ENCODE assay signal across 17 mouse cellular contexts in genomic region chr15:83440726-83441125, GRCm38 (mm10). TPM values are rescaled to one million over a fixed set of nuclear protein-coding genes. Genes with fewer than 3 reads are reported as not detected.
DNase-seq lines count a peak whose midpoint lies in the region; ATAC-seq and TF ChIP-seq lines count a peak whose summit lies in the region.
"Had no signal": no experiment of that assay in that cellular context is flagged by ENCODE, and none has a peak within 500 bp of the region (broad histone marks: within the 10 kb centered on the region; RNA-seq: fewer than 3 reads in every experiment).

No protein-coding gene starts in this region.

- WGBS in heart, embryonic 10.5 days = 38% methylated on average over 5 of the region's 5 CpGs
- 28% methylated on average over 5 of the region's 5 CpGs for WGBS in kidney, adult 2 months
- WGBS in midbrain, embryonic 11.5 days = 78% methylated on average over 5 of the region's 5 CpGs
- WGBS in midbrain, embryonic 15.5 days = 81% methylated on average over 5 of the region's 5 CpGs
- 54% methylated on average over 5 of the region's 5 CpGs for WGBS in olfactory bulb, adult 2 months
- WGBS in intestine, embryonic 16.5 days = 49% methylated on average over 5 of the region's 5 CpGs

- H3K27ac ChIP-seq in heart, embryonic 10.5 days = peak overlapping the region; percentile 32; the same call in 1 of the 2 replicates
- H3K27ac ChIP-seq in kidney, adult 2 months (ENCODE audit: insufficient read depth, low read depth, low read length) = peak overlapping the region; percentile 36
- no peak overlapping the region for H3K27ac ChIP-seq in midbrain, embryonic 11.5 days (ENCODE audit: low read depth, low read length)
- H3K27ac ChIP-seq in midbrain, embryonic 15.5 days = no peak overlapping the region
- peak overlapping the region; percentile 8; the same call in 1 of the 2 replicates for H3K27ac ChIP-seq in olfactory bulb, adult 2 months (ENCODE audit: insufficient read depth, low read depth, low read length)
- no peak overlapping the region for H3K27ac ChIP-seq in intestine, embryonic 16.5 days (ENCODE audit: low read length)
- H3K27ac ChIP-seq: embryonic facial prominence, embryonic 13.5 days; forebrain, embryonic 12.5 days; left cerebral cortex, adult 2 months; limb, embryonic 12.5 days; neural tube, embryonic 12.5 days had no signal

- H3K4me2 ChIP-seq in midbrain, embryonic 11.5 days = no peak overlapping the region
- H3K4me2 ChIP-seq in midbrain, embryonic 15.5 days = no peak overlapping the region
- H3K4me2 ChIP-seq in intestine, embryonic 16.5 days (ENCODE audit: low read depth, low read length) = no peak overlapping the region
- H3K4me2 ChIP-seq: embryonic facial prominence, embryonic 13.5 days; forebrain, embryonic 12.5 days; limb, embryonic 12.5 days; lung, embryonic 14.5 days; neural tube, embryonic 12.5 days had no signal

- no peak overlapping the region for H3K9ac ChIP-seq in midbrain, embryonic 11.5 days (ENCODE audit: low read length)
- H3K9ac ChIP-seq in midbrain, embryonic 15.5 days = no peak overlapping the region
- H3K9ac ChIP-seq in intestine, embryonic 16.5 days (ENCODE audit: low read depth, low read length) = no peak overlapping the region
- H3K9ac ChIP-seq: embryonic facial prominence, embryonic 13.5 days; forebrain, embryonic 12.5 days; limb, embryonic 12.5 days; lung, embryonic 14.5 days; neural tube, embryonic 12.5 days had no signal

- ATAC-seq in midbrain, embryonic 11.5 days (ENCODE audit: low FRiP score) = no peak
- ATAC-seq in midbrain, embryonic 15.5 days (replicated peaks) = no peak
- ATAC-seq in intestine, embryonic 16.5 days = no peak
- ATAC-seq: hindbrain, embryonic 16.5 days had no signal

- no peak overlapping the region for H3K4me3 ChIP-seq in heart, embryonic 10.5 days
- no peak overlapping the region for H3K4me3 ChIP-seq in kidney, adult 2 months (ENCODE audit: insufficient read depth, low read depth, low read length)
- H3K4me3 ChIP-seq in midbrain, embryonic 11.5 days (ENCODE audit: low read depth, low read length) = no peak overlapping the region
- no peak overlapping the region for H3K4me3 ChIP-seq in midbrain, embryonic 15.5 days
- no peak overlapping the region for H3K4me3 ChIP-seq in olfactory bulb, adult 2 months (ENCODE audit: insufficient read depth, low read depth, low read length)
- no peak overlapping the region for H3K4me3 ChIP-seq in intestine, embryonic 16.5 days (ENCODE audit: low read length)
- H3K4me3 ChIP-seq: embryonic facial prominence, embryonic 13.5 days; forebrain, embryonic 12.5 days; left cerebral cortex, adult 2 months; limb, embryonic 12.5 days; neural tube, embryonic 12.5 days had no signal

- H3K9me3 ChIP-seq in heart, embryonic 10.5 days = no peaks in the 10 kb centered on the region
- no peaks in the 10 kb centered on the region for H3K9me3 ChIP-seq in midbrain, embryonic 11.5 days (ENCODE audit: control insufficient read depth, low read length)
- H3K9me3 ChIP-seq in midbrain, embryonic 15.5 days = no peaks in the 10 kb centered on the region
- H3K9me3 ChIP-seq in intestine, embryonic 16.5 days (ENCODE audit: control insufficient read depth, low read length) = no peaks in the 10 kb centered on the region
- H3K9me3 ChIP-seq: embryonic facial prominence, embryonic 13.5 days; forebrain, embryonic 12.5 days; limb, embryonic 12.5 days; neural tube, embryonic 12.5 days had no signal

- H3K4me1 ChIP-seq in heart, embryonic 10.5 days = peaks cover 71% of the 10 kb centered on the region
- peaks cover 44% of the 10 kb centered on the region for H3K4me1 ChIP-seq in kidney, adult 2 months (ENCODE audit: control insufficient read depth, insufficient read depth, low read length)
- no peaks in the 10 kb centered on the region for H3K4me1 ChIP-seq in midbrain, embryonic 11.5 days (ENCODE audit: control insufficient read depth, insufficient read depth, low read length)
- 0 out of 2 replicates have a peak, but pooled peaks cover 5% of the 10 kb centered on the region for H3K4me1 ChIP-seq in midbrain, embryonic 15.5 days
- H3K4me1 ChIP-seq in olfactory bulb, adult 2 months (ENCODE audit: control insufficient read depth, insufficient read depth, low read length) = peaks cover 24% of the 10 kb centered on the region
- peaks cover 25% of the 10 kb centered on the region for H3K4me1 ChIP-seq in intestine, embryonic 16.5 days (ENCODE audit: control insufficient read depth, insufficient read depth, low read length)

- no peak for TF ChIP-seq CTCF in kidney, adult 2 months (conservative IDR thresholded peaks at IDR 0.05; ENCODE audit: insufficient read depth, insufficient read length, low read depth, low read length)
- TF ChIP-seq CTCF in olfactory bulb, adult 2 months (IDR thresholded peaks at IDR 0.05; ENCODE audit: insufficient read depth, low read depth, low read length) = no peak

- H3K27me3 ChIP-seq in heart, embryonic 10.5 days (ENCODE audit: insufficient read depth, poor library complexity, severe bottlenecking) = no peaks in the 10 kb centered on the region
- H3K27me3 ChIP-seq in kidney, adult 2 months (replicated peaks; ENCODE audit: control insufficient read depth, insufficient read depth, low read length) = no peaks in the 10 kb centered on the region
- H3K27me3 ChIP-seq in midbrain, embryonic 11.5 days (ENCODE audit: control insufficient read depth, insufficient read depth, low read length) = no peaks in the 10 kb centered on the region
- H3K27me3 ChIP-seq in midbrain, embryonic 15.5 days (replicated peaks) = no peaks in the 10 kb centered on the region
- no peaks in the 10 kb centered on the region for H3K27me3 ChIP-seq in intestine, embryonic 16.5 days (replicated peaks; ENCODE audit: control insufficient read depth, insufficient read depth, low read length)
- H3K27me3 ChIP-seq: embryonic facial prominence, embryonic 13.5 days; forebrain, embryonic 12.5 days; limb, embryonic 12.5 days; neural tube, embryonic 12.5 days had no signal

- intact Hi-C loops in heart, postnatal 14 days (cut with DNase I) = no loop called here

- no peak for TF ChIP-seq POLR2A in kidney, adult 2 months (IDR thresholded peaks at IDR 0.05; ENCODE audit: low read depth, low read length)
- no peak for TF ChIP-seq POLR2A in olfactory bulb, adult 2 months (IDR thresholded peaks at IDR 0.05; ENCODE audit: insufficient read depth, low read depth, low read length)

- H3K36me3 ChIP-seq in heart, embryonic 10.5 days = no peaks in the 10 kb centered on the region
- no peaks in the 10 kb centered on the region for H3K36me3 ChIP-seq in kidney, adult 2 months (ENCODE audit: control insufficient read depth, insufficient read depth, low read length)
- H3K36me3 ChIP-seq in midbrain, embryonic 11.5 days (ENCODE audit: control insufficient read depth, insufficient read depth, low read length) = no peaks in the 10 kb centered on the region
- H3K36me3 ChIP-seq in midbrain, embryonic 15.5 days (replicated peaks) = no peaks in the 10 kb centered on the region
- H3K36me3 ChIP-seq in intestine, embryonic 16.5 days (ENCODE audit: control insufficient read depth, insufficient read depth, low read length) = no peaks in the 10 kb centered on the region
- H3K36me3 ChIP-seq: embryonic facial prominence, embryonic 13.5 days; forebrain, embryonic 12.5 days; limb, embryonic 12.5 days; neural tube, embryonic 12.5 days had no signal

- no peak for DNase-seq in heart, embryonic 10.5 days (ENCODE audit: low spot score)
- no peak for DNase-seq in heart, postnatal 14 days
- DNase-seq in kidney, adult 2 months = no peak
- no peak for DNase-seq in kidney, adult 9 months
- peak; percentile 33 for DNase-seq in midbrain, embryonic 11.5 days (ENCODE audit: low spot score, missing footprints)
- DNase-seq: adrenal gland, adult 8-10 months; cerebellum, adult 18-20 months; lung, embryonic 14.5 days had no signal

RNA-seq across cellular contexts. Expression of gene Pacsin2, which starts 23.7 kb away (rescaled TPM):
- 81.9 and 82.4 TPM in 2 replicates for polyA plus RNA-seq in heart, embryonic 10.5 days (2016; fragmentation: Nextera tagmentation; extraction: Ambion mirVana)
- total RNA-seq in heart, postnatal 14 days (2021) = 100 to 1,000 TPM; 156 to 165 TPM
- polyA plus RNA-seq in kidney, adult 2 months (2012; rRNA removed) = 116 and 126 TPM in 2 replicates
- polyA plus RNA-seq in midbrain, embryonic 11.5 days (2014; fragmentation: Nextera tagmentation; extraction: Ambion mirVana) = 36.3 and 36.5 TPM in 2 replicates
- polyA plus RNA-seq in midbrain, embryonic 15.5 days (2015; fragmentation: Nextera tagmentation; extraction: Ambion mirVana) = 24.8 and 25.5 TPM in 2 replicates
- polyA plus RNA-seq in olfactory bulb, adult 2 months (2012; ENCODE audit: insufficient read depth, insufficient read length, low replicate concordance, missing spikeins) = 149 TPM in 1 of 2 replicates, not detected in the other
- 76.4 and 81.6 TPM in 2 replicates for polyA plus RNA-seq in intestine, embryonic 16.5 days (2015; fragmentation: Nextera tagmentation; extraction: Ambion mirVana)

Comparison
In these comparisons a context has a peak if more than half of its experiments do, and no peak if none do; other contexts are left out.
1. H3K27ac ChIP-seq: peak in heart, embryonic 10.5 days (single experiment), kidney, adult 2 months (single experiment) and olfactory bulb, adult 2 months (single experiment); none in midbrain, embryonic 11.5 days (single experiment), midbrain, embryonic 15.5 days (single experiment) and intestine, embryonic 16.5 days (single experiment).